Mouse (Mus musculus) heart, postnatal 14 days (tissue): ENCODE measurements around the gene Gm1043. TPM values are rescaled to one million over a fixed set of nuclear protein-coding genes. Genes with fewer than 3 reads are reported as not detected.
A peak's percentile ranks its signal among the peaks of the same experiment; 100 is the strongest.

ENCODE experiments used
- DNase-seq, 2 experiments: peaks; one replicate each; pipeline ENCODE4 v3.0.0; 2021 to 2022
- intact Hi-C: fragments of 180-260 bp; cut with DNase I; formaldehyde crosslinking; loops from one replicate; pipeline ENCODE4 v1.15.1; 2025
- total RNA-seq, 2 experiments: library from RNA; stranded (reverse); gene quantifications; 2 replicates each; pipeline ENCODE4 v1.2.3; 2021

Gm1043 gene
- total RNA-seq, 2 experiments from 2014 or later, result 0.02 TPM; not detected in 1

GRCm38 (mm10) chr5:37233010-37233557 is 147.9 kb downstream of the Gm1043 start:
- intact Hi-C loops, result no loop called here

GRCm38 (mm10) chr5:37238654-37239053 is 153.5 kb downstream of the Gm1043 start:
- no peak for DNase-seq
- intact Hi-C loops, result no loop called here

More at GRCm38 (mm10) chr5:37233010-37233557, 147.9 kb downstream of the Gm1043 start:
- no peak for DNase-seq

GRCm38 (mm10) chr5:37240550-37240949 is 155.4 kb downstream of the Gm1043 start:
- peak; percentile 28 to 53 for DNase-seq
- intact Hi-C loops, result no loop called here

GRCm38 (mm10) chr5:37241224-37241623 is 156.1 kb downstream of the Gm1043 start:
- DNase-seq, result no peak
- intact Hi-C loops, result no loop called here

- intact Hi-C loops, result no loop called here
These were observed 156.5 kb downstream of the Gm1043 start, which contains the start of gene Crmp1 for GRCm38 (mm10) chr5:37241651-37242151. TSS of gene Crmp1 (plus strand) at chr5:37241940.

GRCm38 (mm10) chr5:37242360-37243168 is 157.4 kb downstream of the Gm1043 start:
- no peak for DNase-seq
- intact Hi-C loops, result no loop called here

More at GRCm38 (mm10) chr5:37241651-37242151, 156.5 kb downstream of the Gm1043 start, which contains the start of gene Crmp1:
- DNase-seq, result no peak

- intact Hi-C loops, result no loop called here
- peak; percentile 74 to 88 for DNase-seq
These were observed 158.2 kb downstream of the Gm1043 start for GRCm38 (mm10) chr5:37243169-37243886.

GRCm38 (mm10) chr5:37244161-37244560 is 159.0 kb downstream of the Gm1043 start:
- no peak for DNase-seq
- intact Hi-C loops, result no loop called here

- no peak for DNase-seq
- intact Hi-C loops, result no loop called here
These were observed 159.6 kb downstream of the Gm1043 start for GRCm38 (mm10) chr5:37244666-37245242.

- intact Hi-C loops, result no loop called here
- peak; percentile 28 to 45 for DNase-seq
These were observed 160.5 kb downstream of the Gm1043 start for GRCm38 (mm10) chr5:37245651-37246050.

- intact Hi-C loops, result no loop called here
- DNase-seq, result no peak
These were observed 161.2 kb downstream of the Gm1043 start for GRCm38 (mm10) chr5:37246138-37246910.

GRCm38 (mm10) chr5:37247456-37247855 is 162.3 kb downstream of the Gm1043 start:
- no peak for DNase-seq
- intact Hi-C loops, result no loop called here

- intact Hi-C loops, result no loop called here
These were observed 163.7 kb downstream of the Gm1043 start for GRCm38 (mm10) chr5:37248870-37249269.

GRCm38 (mm10) chr5:37251596-37251995 is 166.4 kb downstream of the Gm1043 start:
- intact Hi-C loops, result no loop called here
- DNase-seq, result no peak

More at GRCm38 (mm10) chr5:37248870-37249269, 163.7 kb downstream of the Gm1043 start:
- DNase-seq, result no peak

- DNase-seq, result no peak
- intact Hi-C loops, result no loop called here
These were observed 167.1 kb downstream of the Gm1043 start for GRCm38 (mm10) chr5:37252101-37252804.

GRCm38 (mm10) chr5:37254523-37254922 is 169.4 kb downstream of the Gm1043 start:
- intact Hi-C loops, result no loop called here
- DNase-seq, result no peak

- DNase-seq, result no peak
- intact Hi-C loops, result no loop called here
These were observed 171.7 kb downstream of the Gm1043 start for GRCm38 (mm10) chr5:37256823-37257222.

- peak; percentile 56 to 72 for DNase-seq
- intact Hi-C loops, result no loop called here
These were observed 172.1 kb downstream of the Gm1043 start for GRCm38 (mm10) chr5:37257243-37257642.

GRCm38 (mm10) chr5:37261734-37262133 is 176.6 kb downstream of the Gm1043 start:
- DNase-seq, result no peak
- intact Hi-C loops, result no loop called here
